Mouse (Mus musculus): Measurements from ENCODE around the gene Pcnx3. TPM values are rescaled to one million over a fixed set of nuclear protein-coding genes. Genes with fewer than 3 reads are reported as not detected.
A peak's percentile ranks its signal among the peaks of the same experiment; 100 is the strongest.

The Pcnx3 gene
- polyA plus RNA-seq (2014; fragmentation: Nextera tagmentation; extraction: Ambion mirVana) = 28.4 and 35.2 TPM in 2 replicates

- Histone ChIP-seq H3K4me1 (ENCODE audit: insufficient read depth) (peaks cover 16% of the 10 kb centered on the region; the same call in 1 of the 2 replicates), H3K9me3 (ENCODE audit: low read depth, low read length) (no peaks in the 10 kb centered on the region), H3K4me2 (peak within 1 kb of the TSS; percentile 97), H3K27me3 (ENCODE audit: insufficient read depth, low read length) (no peaks in the 10 kb centered on the region), H3K36me3 (ENCODE audit: insufficient read depth) (peaks cover 58% of the 10 kb centered on the region), H3K4me3 (ENCODE audit: low read depth, low read length) (peak within 1 kb of the TSS; percentile 92), H3K27ac (ENCODE audit: low read depth) (peak within 1 kb of the TSS; percentile 94), H3K9ac (peak within 1 kb of the TSS; percentile 88)
- TF ChIP-seq CTCF (IDR thresholded peaks at IDR 0.05; ENCODE audit: low read depth) = peak; percentile 53
- ATAC-seq (ENCODE audit: insufficient read depth) (peak; percentile 95), DNase-seq (peak; percentile 99)
- WGBS = under 1% methylated on average over 69 of the region's 69 CpGs
Measured at GRCm38 (mm10) chr19:5688200-5689087, at the start of gene Pcnx3, which contains the start of gene Map3k11. TSS of gene Pcnx3 (minus strand) at chr19:5688908. TSS of gene Map3k11 (plus strand) at chr19:5688742.

DNA sequence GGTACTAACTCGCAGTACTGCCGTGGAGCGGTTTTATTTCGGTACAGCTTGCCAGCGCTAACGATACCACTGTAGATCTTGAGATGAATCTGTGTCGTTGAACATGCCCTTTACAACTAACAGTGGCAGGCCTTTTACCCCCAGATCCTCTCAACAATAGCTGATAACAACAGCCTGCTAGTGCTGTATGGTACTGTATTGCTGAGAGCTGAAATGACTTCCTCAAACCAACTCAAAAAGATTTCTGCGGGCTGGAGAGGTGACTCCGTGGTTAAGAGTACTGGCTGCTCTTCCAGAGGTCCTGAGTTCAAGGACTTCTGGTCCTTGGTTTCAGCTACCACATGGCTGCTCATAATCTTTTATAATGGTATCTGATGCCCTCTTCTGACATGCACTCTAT, 45.6 kb upstream of the Pcnx3 start:
- Histone ChIP-seq H3K36me3 (ENCODE audit: insufficient read depth) (0 out of 2 replicates have a peak, but pooled peaks cover 3% of the 10 kb centered on the region), H3K27ac (ENCODE audit: low read depth) (no peak overlapping the region), H3K9ac (no peak overlapping the region), H3K9me3 (ENCODE audit: low read depth, low read length) (no peaks in the 10 kb centered on the region), H3K4me3 (ENCODE audit: low read depth, low read length) (no peak overlapping the region), H3K4me2 (no peak overlapping the region), H3K27me3 (ENCODE audit: insufficient read depth, low read length) (no peaks in the 10 kb centered on the region), H3K4me1 (ENCODE audit: insufficient read depth) (peaks cover 10% of the 10 kb centered on the region)
- TF ChIP-seq CTCF (IDR thresholded peaks at IDR 0.05; ENCODE audit: low read depth) = no peak
- WGBS = 77% methylated on average over 9 of the region's 9 CpGs
- no peak for DNase-seq
- no peak for ATAC-seq (ENCODE audit: insufficient read depth)

GRCm38 (mm10) chr19:5731264-5731978, 42.7 kb upstream of the Pcnx3 start:
- Histone ChIP-seq H3K9ac (peak overlapping the region; percentile 71), H3K36me3 (ENCODE audit: insufficient read depth) (peaks cover 8% of the 10 kb centered on the region; the same call in 1 of the 2 replicates), H3K4me3 (ENCODE audit: low read depth, low read length) (peak overlapping the region; percentile 62), H3K4me1 (ENCODE audit: insufficient read depth) (peaks cover 30% of the 10 kb centered on the region), H3K4me2 (peak overlapping the region; percentile 92), H3K9me3 (ENCODE audit: low read depth, low read length) (no peaks in the 10 kb centered on the region), H3K27me3 (ENCODE audit: insufficient read depth, low read length) (no peaks in the 10 kb centered on the region), H3K27ac (ENCODE audit: low read depth) (peak overlapping the region; percentile 68; the same call in 1 of the 2 replicates)
- ATAC-seq (ENCODE audit: insufficient read depth) (peak; percentile 87), DNase-seq (peak; percentile 99)
- TF ChIP-seq CTCF (IDR thresholded peaks at IDR 0.05; ENCODE audit: low read depth) = no peak
- WGBS = under 1% methylated on average over 47 of the region's 47 CpGs

- WGBS = 74% methylated on average over 29 of the region's 29 CpGs
- DNase-seq (no peak), ATAC-seq (ENCODE audit: insufficient read depth) (no peak)
- H3K27me3 ChIP-seq (ENCODE audit: insufficient read depth, low read length) = no peaks in the 10 kb centered on the region
- peaks cover 10% of the 10 kb centered on the region; the same call in 1 of the 2 replicates for H3K36me3 ChIP-seq (ENCODE audit: insufficient read depth)
- no peak for TF ChIP-seq CTCF (IDR thresholded peaks at IDR 0.05; ENCODE audit: low read depth)
- peak overlapping the region; percentile 71 for H3K9ac ChIP-seq
- H3K4me1 ChIP-seq (ENCODE audit: insufficient read depth) = peaks cover 33% of the 10 kb centered on the region
- H3K27ac ChIP-seq (ENCODE audit: low read depth) = no peak overlapping the region
- H3K4me3 ChIP-seq (ENCODE audit: low read depth, low read length) = peak overlapping the region; percentile 62
- no peaks in the 10 kb centered on the region for H3K9me3 ChIP-seq (ENCODE audit: low read depth, low read length)
- H3K4me2 ChIP-seq = peak overlapping the region; percentile 92
Measured at GRCm38 (mm10) chr19:5730314-5731186, 41.8 kb upstream of the Pcnx3 start.

DNA sequence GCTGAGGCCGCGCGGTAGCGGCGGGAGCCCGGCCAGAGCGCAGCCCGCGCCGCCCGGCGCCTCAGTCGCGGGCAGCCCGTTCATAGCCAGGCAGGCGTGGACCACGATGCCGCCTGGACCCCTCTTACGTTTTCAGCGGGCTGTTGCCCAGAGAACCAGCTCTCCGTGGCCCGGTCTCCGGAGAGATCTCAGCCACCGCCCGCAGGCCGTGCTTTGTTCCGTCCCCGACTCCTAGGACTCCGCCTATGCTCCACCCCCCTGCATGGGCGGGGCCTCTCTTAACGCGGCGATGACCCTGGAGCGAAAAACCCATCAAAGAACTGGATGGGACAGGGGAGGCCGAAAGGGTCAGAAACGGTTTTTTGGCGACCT, 40.7 kb upstream of the Pcnx3 start, which contains the start of gene Fam89b:
Gene Fam89b, minus strand, starts transcription at position 210 of the 372 bp plus-strand sequence.
- ATAC-seq (ENCODE audit: insufficient read depth) (peak; percentile 68), DNase-seq (peak; percentile 95)
- Histone ChIP-seq H3K27me3 (ENCODE audit: insufficient read depth, low read length) (no peaks in the 10 kb centered on the region), H3K4me2 (peak within 1 kb of the TSS; percentile 92), H3K36me3 (ENCODE audit: insufficient read depth) (peaks cover 15% of the 10 kb centered on the region; the same call in 1 of the 2 replicates), H3K9me3 (ENCODE audit: low read depth, low read length) (no peaks in the 10 kb centered on the region), H3K27ac (ENCODE audit: low read depth) (peak within 1 kb of the TSS; percentile 81), H3K4me3 (ENCODE audit: low read depth, low read length) (peak within 1 kb of the TSS; percentile 83), H3K9ac (peak within 1 kb of the TSS; percentile 91), H3K4me1 (ENCODE audit: insufficient read depth) (peaks cover 38% of the 10 kb centered on the region)
- TF ChIP-seq CTCF (IDR thresholded peaks at IDR 0.05; ENCODE audit: low read depth) = no peak
- under 1% methylated on average over 37 of the region's 37 CpGs for WGBS
